Mouse (Mus musculus) lung, postnatal 10 days (tissue): ENCODE measurements around the gene Khsrp.

Experiments
- DNase-seq: peaks from one replicate; pipeline ENCODE4 v3.0.0; 2021

The Khsrp gene

GRCm38 (mm10) chr17:56984886-56985285 lies 46.4 kb downstream of the Khsrp start:
- DNase-seq = no peak

GRCm38 (mm10) chr17:56982013-56982412 lies 49.3 kb downstream of the Khsrp start, which contains the start of gene Acer1:
Gene Acer1 (minus strand): TSS chr17:56982126.
- no peak for DNase-seq

GRCm38 (mm10) chr17:56981049-56981448 lies 50.3 kb downstream of the Khsrp start:
- no peak for DNase-seq

- no peak for DNase-seq
These were observed 51.8 kb downstream of the Khsrp start for GRCm38 (mm10) chr17:56979524-56979923.

GRCm38 (mm10) chr17:56976531-56977390 lies 54.6 kb downstream of the Khsrp start:
- no peak for DNase-seq

- DNase-seq = no peak
These were observed 55.9 kb downstream of the Khsrp start for GRCm38 (mm10) chr17:56975391-56975790.

- DNase-seq = no peak
These were observed 56.5 kb downstream of the Khsrp start for GRCm38 (mm10) chr17:56974708-56975240.

- no peak for DNase-seq
These were observed 57.2 kb downstream of the Khsrp start for GRCm38 (mm10) chr17:56973956-56974707.
